Mouse (Mus musculus) midbrain, embryonic 10.5 days (tissue): ENCODE data around the gene Csrp1. TPM values are rescaled to one million over a fixed set of nuclear protein-coding genes. Genes with fewer than 3 reads are reported as not detected.

ENCODE experiments used
- DNase-seq: peaks from one replicate; pipeline ENCODE4 v3.0.0-alpha.2; 2017; ENCODE audit warnings: low spot score
- H3K27ac ChIP-seq: fragments of 300-500 bp; sonication (generic); replicated peaks from 2 replicates; pipeline ENCODE4 v1.5.1; 2016; ENCODE audit warnings: mild to moderate bottlenecking
- H3K27me3 ChIP-seq: fragments of 300-500 bp; sonication (generic); 2 replicates; pipeline ENCODE4 v1.6.1; 2016; ENCODE audit warnings: low read depth, mild to moderate bottlenecking; ENCODE audit not compliant: poor library complexity, severe bottlenecking
- H3K36me3 ChIP-seq: fragments of 300-500 bp; sonication (generic); 2 replicates; pipeline ENCODE4 v1.6.1; 2016; ENCODE audit warnings: mild to moderate bottlenecking, moderate library complexity
- H3K4me1 ChIP-seq: fragments of 300-500 bp; sonication (generic); 2 replicates; pipeline ENCODE4 v1.6.1; 2016
- H3K4me3 ChIP-seq: fragments of 300-500 bp; sonication (generic); 2 replicates; pipeline ENCODE4 v1.5.1; 2016; ENCODE audit warnings: mild to moderate bottlenecking, moderate library complexity
- H3K9me3 ChIP-seq: fragments of 300-500 bp; sonication (generic); replicated peaks from 2 replicates; pipeline ENCODE4 v1.6.1; 2016; ENCODE audit warnings: mild to moderate bottlenecking
- WGBS: fragments of 180-500 bp; shearing (Covaris S2); methylation state at CpG from one replicate; pipeline ENCODE4 v1.1.7; 2016; 5-methylcytosine and 5-hydroxymethylcytosine counted together
- polyA plus RNA-seq: library from polyadenylated mRNA; unstranded; fragments of >200 nt; fragmentation: Nextera tagmentation; extraction: Ambion mirVana; gene quantifications from 2 replicates; pipeline ENCODE4 v1.2.1, GENCODE M21; 2016

Gene Csrp1
- polyA plus RNA-seq, 1 experiment from 2014 or later, result 41.9 TPM

DNA sequence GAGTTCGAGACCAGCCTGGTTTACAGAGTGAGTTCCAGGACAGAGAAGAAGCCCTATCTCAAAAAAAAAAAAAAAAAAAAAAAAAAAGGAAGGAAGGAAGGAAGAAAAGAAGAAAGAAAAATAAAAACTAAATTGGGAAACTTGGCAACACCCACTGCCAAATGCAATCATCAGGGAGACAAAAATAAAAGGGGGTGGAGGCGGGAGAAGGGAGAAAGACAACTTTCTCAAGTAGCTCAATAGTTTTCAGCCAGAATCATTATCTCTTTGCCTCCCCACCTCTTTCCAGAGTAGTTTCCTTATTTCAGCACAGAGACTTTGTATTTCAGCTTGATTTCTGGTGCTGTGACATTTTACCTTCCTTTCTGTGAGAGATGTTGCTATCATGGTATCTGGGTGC, 20.0 kb upstream of the Csrp1 start:
- Histone ChIP-seq H3K4me1 (peaks cover 17% of the 10 kb centered on the region), H3K36me3 (no peaks in the 10 kb centered on the region), H3K27ac (no peak overlapping the region), H3K9me3 (no peaks in the 10 kb centered on the region; the same call in 1 of the 2 replicates), H3K27me3 (peaks cover 41% of the 10 kb centered on the region), H3K4me3 (0 out of 2 replicates have a peak overlapping the region, but pooled peaks have one; percentile 50)
- DNase-seq, result no peak
- WGBS, result 55% methylated on average over 2 of the region's 2 CpGs

DNA sequence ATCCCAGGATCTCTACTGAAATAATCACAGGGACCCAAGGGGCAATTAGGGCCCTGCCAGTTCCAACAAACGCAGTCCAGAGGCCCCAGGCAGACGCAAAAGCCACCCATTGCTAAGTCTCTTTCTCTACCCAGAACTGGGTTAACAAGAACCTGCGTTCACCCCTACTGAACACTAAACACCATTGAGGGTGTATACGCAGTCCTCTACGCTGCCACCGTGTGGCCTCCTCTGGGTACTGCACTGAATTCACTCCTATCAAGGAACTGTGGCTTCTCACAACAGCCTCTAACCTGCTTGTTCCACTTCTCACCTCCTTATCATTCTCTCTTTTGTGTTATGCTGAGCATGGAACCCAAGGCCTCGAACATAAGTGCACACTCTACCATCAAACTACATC, 19.3 kb upstream of the Csrp1 start:
- 2% methylated on average over 7 of the region's 7 CpGs for WGBS
- peak; percentile 83 for DNase-seq
- Histone ChIP-seq H3K27ac (no peak overlapping the region), H3K27me3 (peaks cover 41% of the 10 kb centered on the region), H3K36me3 (no peaks in the 10 kb centered on the region), H3K9me3 (no peaks in the 10 kb centered on the region; the same call in 1 of the 2 replicates), H3K4me3 (no peak overlapping the region), H3K4me1 (peaks cover 17% of the 10 kb centered on the region)

DNA sequence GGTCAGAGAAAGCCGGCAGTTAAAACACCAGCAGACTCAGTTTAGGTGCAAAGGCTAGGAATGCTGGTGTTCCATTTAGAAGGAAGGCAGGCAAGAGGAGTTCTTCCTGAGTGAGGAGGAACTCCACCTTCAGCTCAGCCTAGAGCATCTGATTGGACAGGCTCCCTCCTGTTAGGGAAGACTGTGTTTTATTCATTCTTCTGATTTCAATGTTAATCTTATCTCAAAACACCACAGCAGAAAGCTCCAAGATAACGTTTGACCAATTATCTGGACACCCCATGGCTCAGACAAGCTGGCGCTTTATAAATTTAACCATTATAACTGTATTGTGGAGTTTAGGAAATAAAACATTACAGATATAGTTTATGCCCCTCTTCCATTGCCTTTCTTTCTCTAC, 18.5 kb upstream of the Csrp1 start:
- Histone ChIP-seq H3K9me3 (no peaks in the 10 kb centered on the region; the same call in 1 of the 2 replicates), H3K27me3 (peaks cover 41% of the 10 kb centered on the region), H3K4me1 (peaks cover 17% of the 10 kb centered on the region), H3K4me3 (no peak overlapping the region), H3K36me3 (no peaks in the 10 kb centered on the region), H3K27ac (no peak overlapping the region)
- DNase-seq, result no peak
- WGBS, result 52% methylated on average over 3 of the region's 3 CpGs

DNA sequence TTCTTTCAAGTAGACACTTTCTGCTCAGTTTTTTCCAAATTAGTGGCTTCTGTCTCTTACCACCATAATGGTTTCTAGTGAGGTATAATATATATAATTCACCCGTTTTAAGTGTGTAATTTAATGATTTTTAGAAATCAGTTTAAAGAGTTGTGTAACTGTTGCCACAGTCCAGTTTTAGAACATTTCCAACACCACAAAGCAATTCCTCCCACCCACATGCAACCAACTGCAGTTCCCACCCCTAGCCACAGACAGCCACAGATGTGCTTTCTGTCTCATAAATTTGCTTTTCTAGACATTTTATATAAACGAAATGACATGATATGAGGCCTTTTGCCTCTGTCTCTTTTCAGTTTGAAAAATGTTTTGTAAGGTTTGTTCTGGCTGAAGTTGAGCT, 17.1 kb upstream of the Csrp1 start:
- Histone ChIP-seq H3K4me1 (peaks cover 17% of the 10 kb centered on the region), H3K27me3 (peaks cover 28% of the 10 kb centered on the region), H3K27ac (no peak overlapping the region), H3K36me3 (no peaks in the 10 kb centered on the region), H3K9me3 (no peaks in the 10 kb centered on the region), H3K4me3 (no peak overlapping the region)
- 76% methylated on average over 2 of the region's 2 CpGs for WGBS
- no peak for DNase-seq

DNA sequence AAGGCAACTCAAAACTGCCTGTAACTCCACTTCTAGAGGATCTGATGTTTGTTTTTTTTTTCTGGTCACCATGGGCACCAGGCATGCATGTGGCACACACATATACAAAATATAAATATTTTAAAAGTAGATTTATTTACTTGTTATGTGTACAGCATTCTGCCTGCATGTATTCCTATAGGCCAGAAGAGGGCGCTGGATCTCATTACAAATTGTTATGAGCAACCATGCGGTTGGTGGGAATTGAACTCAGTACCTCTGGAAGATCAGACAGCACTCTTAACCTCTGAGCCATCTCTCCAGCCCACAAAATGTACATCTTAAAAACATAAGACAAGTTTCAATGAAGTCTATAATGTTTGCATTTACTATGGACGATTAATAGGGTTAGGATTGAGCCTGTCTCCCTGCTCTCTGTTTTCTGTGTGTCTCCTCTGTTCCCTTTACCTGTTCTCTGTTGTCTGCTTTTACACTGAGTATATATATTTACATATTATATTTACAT, 15.5 kb upstream of the Csrp1 start:
- H3K36me3 ChIP-seq, result no peaks in the 10 kb centered on the region
- H3K9me3 ChIP-seq, result no peaks in the 10 kb centered on the region
- H3K27ac ChIP-seq, result no peak overlapping the region
- H3K4me1 ChIP-seq, result peaks cover 4% of the 10 kb centered on the region
- WGBS, result 63% methylated on average over 3 of the region's 3 CpGs
- no peak overlapping the region for H3K4me3 ChIP-seq
- no peak for DNase-seq
- H3K27me3 ChIP-seq, result peaks cover 11% of the 10 kb centered on the region

DNA sequence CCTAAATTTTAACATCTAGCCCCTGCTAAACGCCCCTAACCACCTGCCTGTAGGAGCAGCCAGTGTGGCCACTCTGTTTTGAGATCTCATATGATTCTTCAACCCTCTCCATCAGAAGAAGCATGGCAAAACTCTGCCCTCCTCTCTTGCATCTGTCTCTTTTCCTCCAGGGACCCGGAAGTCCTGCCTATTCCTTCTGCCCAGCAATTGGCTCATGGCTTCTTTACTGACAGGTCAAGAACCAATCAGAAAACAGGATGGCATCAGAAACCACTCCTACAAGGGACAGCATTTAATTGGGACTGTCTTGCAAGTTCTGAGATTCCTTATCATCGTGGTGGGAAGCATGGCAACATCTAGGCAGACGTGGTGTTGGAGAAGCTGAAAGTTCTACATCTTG, 11.5 kb upstream of the Csrp1 start:
- DNase-seq, result no peak
- Histone ChIP-seq H3K4me3 (0 out of 2 replicates have a peak overlapping the region, but pooled peaks have one; percentile 3), H3K4me1 (no peaks in the 10 kb centered on the region), H3K9me3 (no peaks in the 10 kb centered on the region), H3K27me3 (no peaks in the 10 kb centered on the region), H3K27ac (no peak overlapping the region), H3K36me3 (no peaks in the 10 kb centered on the region)
- WGBS, result 49% methylated on average over 4 of the region's 4 CpGs

DNA sequence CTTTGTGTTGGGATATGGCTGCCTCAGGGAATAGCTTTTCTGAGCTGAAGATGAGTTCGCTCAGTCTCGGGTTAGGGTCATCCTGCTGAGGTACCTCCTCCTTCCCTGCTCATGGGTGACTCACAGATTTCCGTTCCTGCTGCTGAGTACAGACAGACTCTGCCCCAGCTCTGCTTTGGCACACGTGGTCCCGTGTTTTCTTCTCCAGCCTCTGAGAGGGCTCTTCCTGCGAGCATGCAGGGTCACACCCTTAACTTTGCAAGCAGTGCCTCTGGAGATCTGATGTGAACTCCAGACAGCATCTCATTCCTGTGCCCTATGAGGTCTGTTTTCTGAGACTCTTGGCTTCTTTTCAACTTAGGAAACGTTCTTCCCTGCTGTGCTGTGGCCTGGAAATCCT, 8.7 kb upstream of the Csrp1 start:
- Histone ChIP-seq H3K9me3 (no peaks in the 10 kb centered on the region), H3K4me3 (no peak overlapping the region), H3K4me1 (no peaks in the 10 kb centered on the region), H3K27me3 (no peaks in the 10 kb centered on the region), H3K27ac (no peak overlapping the region), H3K36me3 (no peaks in the 10 kb centered on the region)
- no peak for DNase-seq
- 62% methylated on average over 7 of the region's 7 CpGs for WGBS

DNA sequence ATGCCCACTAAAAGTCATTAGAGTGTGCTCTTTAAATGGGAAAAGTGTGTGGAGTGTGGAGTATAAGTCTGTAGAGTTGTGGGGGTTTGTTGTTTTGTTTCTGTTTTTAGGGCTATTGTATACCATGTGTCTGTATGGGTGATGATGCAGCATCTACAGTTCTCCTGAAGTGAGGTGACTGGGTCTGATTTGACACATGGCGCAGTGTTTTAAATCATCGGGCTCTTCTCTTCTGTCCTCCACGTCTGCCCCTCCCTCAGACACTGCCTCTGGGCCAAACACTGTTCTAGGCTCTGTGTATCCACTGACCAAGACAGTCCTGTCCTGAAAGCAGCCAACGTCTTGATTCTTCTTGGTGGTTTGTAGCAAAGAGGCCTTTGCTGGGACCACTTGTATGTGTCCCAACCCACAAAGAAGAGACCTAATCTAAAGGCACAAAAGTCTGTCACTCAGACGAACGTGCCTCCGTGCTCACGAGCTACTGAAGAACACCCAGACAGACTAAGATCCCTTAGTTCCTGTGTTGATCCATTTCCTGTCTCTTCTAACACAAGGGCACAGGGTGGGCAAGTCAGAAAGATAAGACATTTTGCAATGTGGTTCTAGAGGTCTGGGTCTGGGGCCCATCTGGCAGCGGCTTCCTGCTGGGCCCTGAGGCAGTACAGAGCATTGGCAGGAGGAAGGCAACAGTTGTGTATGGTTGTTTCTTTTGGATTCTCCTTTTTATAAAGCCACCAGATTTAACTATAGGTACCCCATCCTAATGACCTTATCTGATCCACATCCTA, 5.6 kb upstream of the Csrp1 start:
- no peak overlapping the region for H3K27ac ChIP-seq
- no peak overlapping the region for H3K4me3 ChIP-seq
- H3K27me3 ChIP-seq, result no peaks in the 10 kb centered on the region
- no peak for DNase-seq
- no peaks in the 10 kb centered on the region for H3K36me3 ChIP-seq
- whole genome bisulfite sequencing, result 85% methylated on average over 9 of the region's 9 CpGs
- H3K4me1 ChIP-seq, result no peaks in the 10 kb centered on the region
- no peaks in the 10 kb centered on the region for H3K9me3 ChIP-seq

DNA sequence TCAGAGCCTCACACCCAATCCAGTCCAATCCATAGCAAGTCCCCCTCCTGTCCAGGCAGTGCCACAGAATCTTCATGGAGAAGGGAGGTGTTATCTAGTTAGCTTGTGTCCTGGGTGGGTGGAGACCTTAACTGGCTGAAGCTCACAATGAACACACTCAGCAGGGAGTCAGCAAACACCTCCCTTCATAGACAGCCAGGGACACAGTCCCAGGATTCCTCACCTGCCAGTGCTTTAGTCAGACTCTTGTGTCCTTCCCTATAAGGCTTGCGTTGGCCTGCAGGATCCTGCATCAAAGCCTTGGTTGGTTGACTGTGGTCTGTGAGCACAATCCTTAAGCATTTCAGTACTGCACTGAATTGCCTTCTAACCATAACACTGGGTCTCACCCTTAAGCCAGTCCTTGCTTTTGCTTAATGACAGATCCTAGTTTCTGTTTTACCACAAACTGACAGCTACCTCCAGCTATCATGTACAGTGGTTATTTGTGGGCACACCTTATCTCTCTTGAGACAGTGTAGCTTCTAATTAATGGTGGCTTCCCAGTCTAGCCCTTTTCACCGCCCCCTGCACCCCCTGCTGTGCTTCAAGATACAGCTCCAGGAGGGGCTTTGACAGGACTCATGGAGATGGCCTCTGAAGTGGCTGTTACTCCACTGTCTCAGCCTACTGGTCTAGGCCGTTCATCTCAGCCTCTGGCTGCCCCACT, 4.8 kb upstream of the Csrp1 start:
- Histone ChIP-seq H3K27me3 (no peaks in the 10 kb centered on the region), H3K36me3 (no peaks in the 10 kb centered on the region), H3K4me1 (0 out of 2 replicates have a peak, but pooled peaks cover 3% of the 10 kb centered on the region), H3K4me3 (no peak overlapping the region), H3K9me3 (no peaks in the 10 kb centered on the region), H3K27ac (no peak overlapping the region)
- DNase-seq, result no peak
- 61% methylated on average over 3 of the region's 3 CpGs for WGBS

DNA sequence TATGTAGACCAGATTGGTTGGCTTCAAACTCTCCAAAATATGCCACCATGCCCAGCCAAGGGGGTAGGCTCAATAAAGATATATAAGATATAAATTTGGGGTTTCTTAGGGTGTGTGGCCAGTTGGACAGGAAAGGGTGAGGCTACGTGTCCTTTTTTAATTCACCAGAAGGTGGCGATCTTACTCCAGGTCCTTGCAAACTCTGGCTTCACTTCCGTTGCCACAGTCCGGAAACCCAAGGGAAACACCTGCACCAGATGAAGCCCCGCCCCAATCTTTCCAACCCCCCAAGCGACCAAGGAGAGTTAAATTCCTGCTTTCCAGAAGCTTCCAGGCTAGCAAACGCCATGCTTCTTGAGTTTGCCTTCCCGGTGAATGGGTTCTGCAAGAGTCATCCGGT, 375 bp upstream of the Csrp1 start:
- H3K36me3 ChIP-seq, result no peaks in the 10 kb centered on the region
- H3K4me3 ChIP-seq, result no peak overlapping the region
- WGBS, result 22% methylated on average over 9 of the region's 9 CpGs
- H3K4me1 ChIP-seq, result 0 out of 2 replicates have a peak, but pooled peaks cover 3% of the 10 kb centered on the region
- H3K9me3 ChIP-seq, result no peaks in the 10 kb centered on the region
- H3K27ac ChIP-seq, result no peak overlapping the region
- DNase-seq, result peak; percentile 64
- H3K27me3 ChIP-seq, result 0 out of 2 replicates have a peak, but pooled peaks cover 3% of the 10 kb centered on the region

DNA sequence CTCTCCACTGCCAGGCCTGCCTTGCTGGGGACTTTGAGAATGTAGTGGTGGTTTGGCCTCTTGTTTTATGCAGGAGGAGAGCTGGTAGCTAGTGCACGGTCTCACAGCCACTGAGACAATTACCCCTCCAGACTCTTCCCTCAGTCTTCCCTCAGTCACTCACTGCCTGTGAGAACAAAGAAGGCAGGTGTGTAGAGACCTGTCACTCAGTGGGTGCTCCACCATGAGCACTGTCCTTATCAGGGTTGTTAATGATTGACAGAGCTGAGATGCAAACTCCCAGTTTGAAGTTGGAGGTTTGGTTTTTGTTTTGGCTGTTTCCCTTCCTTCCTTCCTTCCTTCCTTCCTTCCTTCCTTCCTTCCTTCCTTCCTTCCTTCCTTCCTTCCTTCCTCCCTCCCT, 3.2 kb downstream of the Csrp1 start:
- WGBS, result 59% methylated on average over 1 of the region's 1 CpGs
- no peak for DNase-seq
- Histone ChIP-seq H3K4me1 (peaks cover 3% of the 10 kb centered on the region; the same call in 1 of the 2 replicates), H3K4me3 (no peak overlapping the region), H3K9me3 (no peaks in the 10 kb centered on the region), H3K36me3 (no peaks in the 10 kb centered on the region), H3K27me3 (peaks cover 9% of the 10 kb centered on the region; the same call in 1 of the 2 replicates), H3K27ac (no peak overlapping the region)

DNA sequence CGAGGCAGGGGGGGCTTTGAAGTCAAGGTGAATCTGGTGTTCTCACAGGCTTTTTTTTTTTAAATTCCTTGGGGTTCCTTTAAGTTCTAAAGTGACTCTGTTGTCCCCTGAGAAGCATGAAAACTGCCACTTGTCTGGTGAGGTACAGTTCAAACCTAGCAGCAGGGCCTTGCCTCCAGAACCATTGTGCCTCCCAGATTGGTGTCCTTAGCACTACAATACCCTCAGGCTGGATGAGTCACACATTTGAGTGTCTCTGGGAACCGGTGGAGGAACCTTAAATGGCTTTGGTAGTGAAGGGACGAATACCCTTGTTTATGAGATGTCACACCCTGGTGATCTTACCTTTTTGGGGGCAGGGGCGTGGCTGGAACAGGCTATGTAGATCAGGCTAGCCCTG, 4.3 kb downstream of the Csrp1 start:
- peaks cover 14% of the 10 kb centered on the region for H3K27me3 ChIP-seq
- no peaks in the 10 kb centered on the region for H3K36me3 ChIP-seq
- no peaks in the 10 kb centered on the region for H3K9me3 ChIP-seq
- H3K4me1 ChIP-seq, result peaks cover 15% of the 10 kb centered on the region
- 74% methylated on average over 4 of the region's 4 CpGs for WGBS
- no peak for DNase-seq
- no peak overlapping the region for H3K27ac ChIP-seq
- no peak overlapping the region for H3K4me3 ChIP-seq

DNA sequence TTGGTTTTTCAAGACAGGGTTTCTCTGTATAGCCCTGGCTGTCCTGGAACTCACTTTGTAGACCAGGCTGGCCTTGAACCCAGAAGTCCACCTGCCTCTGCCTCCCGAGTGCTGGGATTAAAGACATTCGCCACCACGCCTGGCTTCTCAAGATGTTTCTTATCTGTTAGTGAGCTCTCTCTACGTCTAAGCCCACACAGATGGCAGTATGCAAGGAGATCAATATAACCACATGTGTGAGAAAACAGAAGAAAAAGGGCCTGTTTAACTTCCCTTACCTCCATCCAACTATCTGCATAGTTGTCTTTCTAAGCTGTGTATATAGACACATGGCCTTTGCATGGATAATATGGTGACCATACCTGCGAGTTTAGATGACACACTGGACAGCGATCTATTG, 5.5 kb downstream of the Csrp1 start:
- H3K36me3 ChIP-seq, result no peaks in the 10 kb centered on the region
- H3K27ac ChIP-seq, result no peak overlapping the region
- H3K27me3 ChIP-seq, result peaks cover 21% of the 10 kb centered on the region
- no peak overlapping the region for H3K4me3 ChIP-seq
- WGBS, result 89% methylated on average over 6 of the region's 6 CpGs
- no peaks in the 10 kb centered on the region for H3K9me3 ChIP-seq
- DNase-seq, result no peak
- peaks cover 24% of the 10 kb centered on the region for H3K4me1 ChIP-seq
